In genomic region chr4:63486523-63486922, GRCm38 (mm10) we compare ENCODE assay signal across 20 mouse cellular contexts. TPM values are rescaled to one million over a fixed set of nuclear protein-coding genes. Genes with fewer than 3 reads are reported as not detected.
A peak's percentile ranks its signal among the peaks of the same experiment; 100 is the strongest.
DNase-seq lines count a peak whose midpoint lies in the region; ATAC-seq lines count a peak whose summit lies in the region.
"Had no signal": no experiment of that assay in that cellular context is flagged by ENCODE, and none has a peak within 500 bp of the region (broad histone marks: within the 10 kb centered on the region; RNA-seq: fewer than 3 reads in every experiment).

No protein-coding gene starts in this region.

- H3K9ac ChIP-seq in heart, embryonic 16.5 days (ENCODE audit: low read length), result no peak overlapping the region
- H3K9ac ChIP-seq in liver, embryonic 11.5 days (ENCODE audit: low read depth, low read length), result no peak overlapping the region
- H3K9ac ChIP-seq: embryonic facial prominence, embryonic 12.5 days; heart, embryonic 12.5 days; hindbrain, embryonic 12.5 days; limb, embryonic 13.5 days; stomach, embryonic 15.5 days had no signal

- H3K4me1 ChIP-seq in heart, embryonic 16.5 days (ENCODE audit: control insufficient read depth, insufficient read depth, low read length), result no peaks in the 10 kb centered on the region
- no peaks in the 10 kb centered on the region for H3K4me1 ChIP-seq in liver, embryonic 11.5 days (replicated peaks; ENCODE audit: control insufficient read depth, insufficient read depth, low read length)
- peaks cover 31% of the 10 kb centered on the region for H3K4me1 ChIP-seq in embryonic facial prominence, embryonic 10.5 days

- no peaks in the 10 kb centered on the region for H3K9me3 ChIP-seq in heart, embryonic 16.5 days (replicated peaks; ENCODE audit: control insufficient read depth, low read length)
- H3K9me3 ChIP-seq in liver, embryonic 11.5 days (ENCODE audit: control insufficient read depth, low read length), result no peaks in the 10 kb centered on the region
- H3K9me3 ChIP-seq in embryonic facial prominence, embryonic 10.5 days, result no peaks in the 10 kb centered on the region
- H3K9me3 ChIP-seq: embryonic facial prominence, embryonic 12.5 days; forebrain, embryonic 10.5 days; heart, embryonic 12.5 days; hindbrain, embryonic 12.5 days; limb, embryonic 13.5 days; stomach, embryonic 15.5 days had no signal

- no peak overlapping the region for H3K27ac ChIP-seq in heart, embryonic 16.5 days (ENCODE audit: low read length)
- no peak overlapping the region for H3K27ac ChIP-seq in liver, embryonic 11.5 days (ENCODE audit: low read depth, low read length)
- no peak overlapping the region for H3K27ac ChIP-seq in embryonic facial prominence, embryonic 10.5 days (replicated peaks)
- H3K27ac ChIP-seq: embryonic facial prominence, embryonic 12.5 days; forebrain, embryonic 10.5 days; hindbrain, embryonic 12.5 days; layer of hippocampus, adult 2 months; limb, embryonic 13.5 days; stomach, embryonic 15.5 days had no signal

- no peak for DNase-seq in heart, postnatal 14 days
- DNase-seq in CD4-positive helper T cell, adult 2 months (ENCODE audit: low read depth, low spot score), result peak; percentile 80
- peak; percentile 72 to 87 for DNase-seq in kidney, adult 8-10 months
- DNase-seq in splenic B cell, adult 2 months (ENCODE audit: low read depth, low spot score), result peak; percentile 57
- DNase-seq in liver, embryonic 11.5 days (ENCODE audit: low spot score), result no peak
- no peak for DNase-seq in embryonic facial prominence, embryonic 10.5 days (ENCODE audit: low spot score)
- no peak for DNase-seq in urinary bladder, postnatal 14 days (ENCODE audit: low spot score)
- DNase-seq: adrenal gland, adult 2 months; cerebellum, postnatal 14 days; gastrocnemius, postnatal 36 days; lung, adult 2 months; right cerebral cortex, postnatal 14 days had no signal

- H3K36me3 ChIP-seq in heart, embryonic 16.5 days (ENCODE audit: control insufficient read depth, insufficient read depth), result no peaks in the 10 kb centered on the region
- no peaks in the 10 kb centered on the region for H3K36me3 ChIP-seq in splenic B cell, adult 2 months (ENCODE audit: control insufficient read depth, insufficient read depth, low read length, poor library complexity, severe bottlenecking)
- no peaks in the 10 kb centered on the region for H3K36me3 ChIP-seq in liver, embryonic 11.5 days (ENCODE audit: control insufficient read depth, insufficient read depth, low read length)
- H3K36me3 ChIP-seq in embryonic facial prominence, embryonic 10.5 days (replicated peaks), result 0 out of 2 replicates have a peak, but pooled peaks cover 7% of the 10 kb centered on the region
- H3K36me3 ChIP-seq: embryonic facial prominence, embryonic 12.5 days; heart, embryonic 12.5 days; hindbrain, embryonic 12.5 days; limb, embryonic 13.5 days; stomach, embryonic 15.5 days had no signal

- 57% methylated on average over 4 of the region's 4 CpGs for WGBS in heart, embryonic 16.5 days
- WGBS in liver, embryonic 11.5 days, result 50% methylated on average over 4 of the region's 4 CpGs
- 51% methylated on average over 4 of the region's 4 CpGs for WGBS in embryonic facial prominence, embryonic 10.5 days

- H3K4me3 ChIP-seq in heart, embryonic 16.5 days (ENCODE audit: low read length), result no peak overlapping the region
- H3K4me3 ChIP-seq in liver, embryonic 11.5 days (ENCODE audit: low read depth, low read length), result no peak overlapping the region
- H3K4me3 ChIP-seq in embryonic facial prominence, embryonic 10.5 days, result no peak overlapping the region
- H3K4me3 ChIP-seq: embryonic facial prominence, embryonic 12.5 days; forebrain, embryonic 10.5 days; heart, embryonic 12.5 days; hindbrain, embryonic 12.5 days; layer of hippocampus, adult 2 months; limb, embryonic 13.5 days; stomach, embryonic 15.5 days had no signal

- intact Hi-C loops in heart, postnatal 14 days (cut with DNase I), result no loop called here

- H3K4me2 ChIP-seq in heart, embryonic 16.5 days (ENCODE audit: low read depth, low read length), result no peak overlapping the region
- no peak overlapping the region for H3K4me2 ChIP-seq in liver, embryonic 11.5 days
- H3K4me2 ChIP-seq: embryonic facial prominence, embryonic 12.5 days; heart, embryonic 12.5 days; hindbrain, embryonic 12.5 days; limb, embryonic 13.5 days; stomach, embryonic 15.5 days had no signal

- 0 out of 2 replicates have a peak, but pooled peaks have one; percentile 37 for ATAC-seq in heart, embryonic 16.5 days (replicated peaks; ENCODE audit: extremely low read depth, insufficient read depth, low FRiP score)
- no peak for ATAC-seq in liver, embryonic 11.5 days (replicated peaks; ENCODE audit: low FRiP score)

- H3K27me3 ChIP-seq in heart, embryonic 16.5 days (ENCODE audit: control insufficient read depth, insufficient read depth, low read length), result no peaks in the 10 kb centered on the region
- H3K27me3 ChIP-seq in splenic B cell, adult 2 months (ENCODE audit: control insufficient read depth, insufficient read depth, low read length, poor library complexity, severe bottlenecking), result no peaks in the 10 kb centered on the region
- no peaks in the 10 kb centered on the region for H3K27me3 ChIP-seq in liver, embryonic 11.5 days (replicated peaks; ENCODE audit: control insufficient read depth, insufficient read depth, low read length)
- H3K27me3 ChIP-seq in embryonic facial prominence, embryonic 10.5 days (replicated peaks; ENCODE audit: low read depth, poor library complexity, severe bottlenecking), result no peaks in the 10 kb centered on the region
- H3K27me3 ChIP-seq: embryonic facial prominence, embryonic 12.5 days; hindbrain, embryonic 12.5 days; limb, embryonic 13.5 days; stomach, embryonic 15.5 days had no signal

RNA-seq across cellular contexts. Expression of gene Whrn, which starts 9.3 kb away (rescaled TPM):
- 1.8 and 2.6 TPM in 2 replicates for polyA plus RNA-seq in heart, embryonic 16.5 days (2015; fragmentation: Nextera tagmentation; extraction: Ambion mirVana)
- 10 to 100 TPM; 23.9 to 26.2 TPM for total RNA-seq in heart, postnatal 14 days (2021)
- 2.0 and 2.4 TPM in 2 replicates for polyA plus RNA-seq in liver, embryonic 11.5 days (2014; fragmentation: Nextera tagmentation; extraction: Ambion mirVana)
- 4.2 and 7.5 TPM in 2 replicates for polyA plus RNA-seq in embryonic facial prominence, embryonic 10.5 days (2016; fragmentation: Nextera tagmentation; extraction: Ambion mirVana)

RNA-seq across cellular contexts. Expression of gene Atp6v1g1, which starts 58.0 kb away (rescaled TPM):
- polyA plus RNA-seq in heart, embryonic 16.5 days (2015; fragmentation: Nextera tagmentation; extraction: Ambion mirVana), result 238 and 243 TPM in 2 replicates
- total RNA-seq in heart, postnatal 14 days (2021), result 100 to 1,000 TPM; 149 to 156 TPM
- polyA plus RNA-seq in liver, embryonic 11.5 days (2014; fragmentation: Nextera tagmentation; extraction: Ambion mirVana), result 191 and 204 TPM in 2 replicates
- polyA plus RNA-seq in embryonic facial prominence, embryonic 10.5 days (2016; fragmentation: Nextera tagmentation; extraction: Ambion mirVana), result 244 and 267 TPM in 2 replicates

Comparison
In these comparisons a context has a peak if more than half of its experiments do, and no peak if none do; other contexts are left out.
1. DNase-seq: peak in CD4-positive helper T cell, adult 2 months (single experiment), kidney, adult 8-10 months (2 of 2) and splenic B cell, adult 2 months (single experiment); none in heart, postnatal 14 days (0 of 2), liver, embryonic 11.5 days (single experiment), embryonic facial prominence, embryonic 10.5 days (single experiment) and urinary bladder, postnatal 14 days (single experiment).